Mouse (Mus musculus): Measurements from ENCODE around the gene Mypn.

GRCm38 (mm10) chr10:63167241-63167995 lies 36.3 kb downstream of the Mypn start:
- TF ChIP-seq CTCF (IDR thresholded peaks at IDR 0.05; ENCODE audit: extremely low read depth, insufficient read depth, low read length) = no peak
- TF ChIP-seq POLR2A (IDR thresholded peaks at IDR 0.05; ENCODE audit: extremely low read depth, insufficient read depth, low read length) = no peak

Data from cortical plate, adult 2 months (tissue).